Mouse (Mus musculus): Measurements from ENCODE around the gene Myo1e.

- no peak for TF ChIP-seq CTCF (IDR thresholded peaks at IDR 0.05)
- no peak for TF ChIP-seq POLR2A (IDR thresholded peaks at IDR 0.05; ENCODE audit: insufficient read depth, low read depth, low read length)
- TF ChIP-seq EP300 (IDR thresholded peaks at IDR 0.05; ENCODE audit: insufficient read depth, low read depth, low read length): no peak
Observed at GRCm38 (mm10) chr9:70255005-70255404, 47.9 kb downstream of the Myo1e start.
